ENCODE assay signal across 18 mouse cellular contexts in genomic region chr11:108885276-108885896, GRCm38 (mm10). TPM values are rescaled to one million over a fixed set of nuclear protein-coding genes. Genes with fewer than 3 reads are reported as not detected.
DNase-seq lines count a peak whose midpoint lies in the region; ATAC-seq lines count a peak whose summit lies in the region.
"Had no signal": no experiment of that assay in that cellular context is flagged by ENCODE, and none has a peak within 500 bp of the region (broad histone marks: within the 10 kb centered on the region; RNA-seq: fewer than 3 reads in every experiment).

No protein-coding gene starts in this region.

- no peak for ATAC-seq in forebrain, embryonic 16.5 days
- ATAC-seq in neural tube, embryonic 11.5 days (ENCODE audit: insufficient read depth, low FRiP score, low TSS enrichment), result peak; percentile 60; the same call in 1 of the 2 replicates
- no peak for ATAC-seq in neural tube, embryonic 15.5 days (ENCODE audit: low FRiP score)
- ATAC-seq in hindbrain, embryonic 13.5 days (ENCODE audit: low FRiP score), result no peak
- ATAC-seq in liver, embryonic 12.5 days, result no peak

- peaks cover 52% of the 10 kb centered on the region for H3K4me1 ChIP-seq in forebrain, embryonic 10.5 days
- peaks cover 3% of the 10 kb centered on the region for H3K4me1 ChIP-seq in forebrain, embryonic 16.5 days (replicated peaks; ENCODE audit: control insufficient read depth, insufficient read depth, low read length)
- H3K4me1 ChIP-seq in neural tube, embryonic 11.5 days (ENCODE audit: control insufficient read depth, insufficient read depth, low read length), result no peaks in the 10 kb centered on the region
- H3K4me1 ChIP-seq in neural tube, embryonic 15.5 days, result peaks cover 9% of the 10 kb centered on the region
- H3K4me1 ChIP-seq in hindbrain, embryonic 13.5 days (replicated peaks), result peaks cover 17% of the 10 kb centered on the region
- H3K4me1 ChIP-seq in liver, embryonic 12.5 days, result no peaks in the 10 kb centered on the region

- H3K27me3 ChIP-seq in forebrain, embryonic 10.5 days (ENCODE audit: poor library complexity, severe bottlenecking), result peaks cover 39% of the 10 kb centered on the region
- no peaks in the 10 kb centered on the region for H3K27me3 ChIP-seq in forebrain, embryonic 16.5 days (replicated peaks; ENCODE audit: control insufficient read depth, insufficient read depth, low read length)
- no peaks in the 10 kb centered on the region for H3K27me3 ChIP-seq in neural tube, embryonic 11.5 days (ENCODE audit: control insufficient read depth, insufficient read depth, low read length)
- H3K27me3 ChIP-seq in neural tube, embryonic 15.5 days (replicated peaks), result no peaks in the 10 kb centered on the region
- H3K27me3 ChIP-seq in hindbrain, embryonic 13.5 days, result no peaks in the 10 kb centered on the region
- peaks cover 19% of the 10 kb centered on the region for H3K27me3 ChIP-seq in liver, embryonic 12.5 days (replicated peaks)
- H3K27me3 ChIP-seq: CH12.LX had no signal

- H3K4me3 ChIP-seq in forebrain, embryonic 10.5 days, result no peak overlapping the region
- no peak overlapping the region for H3K4me3 ChIP-seq in forebrain, embryonic 16.5 days (replicated peaks; ENCODE audit: low read length)
- H3K4me3 ChIP-seq in neural tube, embryonic 11.5 days (ENCODE audit: low read depth, low read length), result no peak overlapping the region
- no peak overlapping the region for H3K4me3 ChIP-seq in neural tube, embryonic 15.5 days (replicated peaks)
- H3K4me3 ChIP-seq in hindbrain, embryonic 13.5 days, result no peak overlapping the region
- no peak overlapping the region for H3K4me3 ChIP-seq in liver, embryonic 12.5 days
- H3K4me3 ChIP-seq: heart, adult 2 months had no signal

- peak overlapping the region; percentile 73 for H3K27ac ChIP-seq in forebrain, embryonic 10.5 days
- no peak overlapping the region for H3K27ac ChIP-seq in forebrain, embryonic 16.5 days (ENCODE audit: low read length)
- H3K27ac ChIP-seq in neural tube, embryonic 11.5 days (ENCODE audit: low read depth, low read length), result no peak overlapping the region
- no peak overlapping the region for H3K27ac ChIP-seq in neural tube, embryonic 15.5 days (replicated peaks)
- 0 out of 2 replicates have a peak overlapping the region, but pooled peaks have one; percentile 5 for H3K27ac ChIP-seq in hindbrain, embryonic 13.5 days
- no peak overlapping the region for H3K27ac ChIP-seq in liver, embryonic 12.5 days
- H3K27ac ChIP-seq: heart, adult 2 months had no signal

- WGBS in forebrain, embryonic 10.5 days, result 24% methylated on average over 19 of the region's 19 CpGs
- 20% methylated on average over 19 of the region's 19 CpGs for WGBS in forebrain, embryonic 16.5 days
- 42% methylated on average over 19 of the region's 19 CpGs for WGBS in neural tube, embryonic 11.5 days
- 31% methylated on average over 19 of the region's 19 CpGs for WGBS in neural tube, embryonic 15.5 days
- WGBS in hindbrain, embryonic 13.5 days, result 30% methylated on average over 19 of the region's 19 CpGs
- WGBS in liver, embryonic 12.5 days (ENCODE audit: insufficient replicate concordance), result 70% methylated on average over 19 of the region's 19 CpGs

- 0 out of 2 replicates have a peak, but pooled peaks cover 4% of the 10 kb centered on the region for H3K9me3 ChIP-seq in forebrain, embryonic 10.5 days
- no peaks in the 10 kb centered on the region for H3K9me3 ChIP-seq in forebrain, embryonic 16.5 days (ENCODE audit: control insufficient read depth, low read length)
- H3K9me3 ChIP-seq in neural tube, embryonic 11.5 days (ENCODE audit: control insufficient read depth, low read length), result no peaks in the 10 kb centered on the region
- H3K9me3 ChIP-seq in neural tube, embryonic 15.5 days (replicated peaks), result no peaks in the 10 kb centered on the region
- H3K9me3 ChIP-seq in hindbrain, embryonic 13.5 days, result no peaks in the 10 kb centered on the region
- H3K9me3 ChIP-seq in liver, embryonic 12.5 days (replicated peaks), result no peaks in the 10 kb centered on the region

- DNase-seq in forebrain, embryonic 10.5 days (ENCODE audit: extremely low spot score, low spot score), result peak; percentile 66
- peak; percentile 34 for DNase-seq in neural tube, embryonic 11.5 days (ENCODE audit: low spot score)
- peak; percentile 38 for DNase-seq in retina, embryonic 14.5 days (ENCODE audit: low spot score)
- DNase-seq in kidney, postnatal 25 days, result no peak
- DNase-seq: adrenal gland, postnatal 25 days; cerebellum, adult 8-10 months; gastrocnemius, postnatal 10 days; heart, adult 2 months; heart, postnatal 10 days; layer of hippocampus, postnatal 36 days; lung, embryonic 14.5 days; lung, postnatal 4 days; thymus, postnatal 4 days had no signal

- no peak overlapping the region for H3K9ac ChIP-seq in forebrain, embryonic 16.5 days (replicated peaks; ENCODE audit: low read depth, low read length)
- no peak overlapping the region for H3K9ac ChIP-seq in neural tube, embryonic 11.5 days (ENCODE audit: low read length)
- H3K9ac ChIP-seq in neural tube, embryonic 15.5 days (replicated peaks), result no peak overlapping the region
- H3K9ac ChIP-seq in hindbrain, embryonic 13.5 days, result no peak overlapping the region
- no peak overlapping the region for H3K9ac ChIP-seq in liver, embryonic 12.5 days
- H3K9ac ChIP-seq: lung, embryonic 14.5 days had no signal

- no peak overlapping the region for H3K4me2 ChIP-seq in forebrain, embryonic 16.5 days (ENCODE audit: low read length)
- no peak overlapping the region for H3K4me2 ChIP-seq in neural tube, embryonic 11.5 days (ENCODE audit: low read depth)
- no peak overlapping the region for H3K4me2 ChIP-seq in neural tube, embryonic 15.5 days
- no peak overlapping the region for H3K4me2 ChIP-seq in hindbrain, embryonic 13.5 days
- H3K4me2 ChIP-seq in liver, embryonic 12.5 days, result no peak overlapping the region
- H3K4me2 ChIP-seq: lung, embryonic 14.5 days had no signal

- no peaks in the 10 kb centered on the region for H3K36me3 ChIP-seq in forebrain, embryonic 10.5 days (replicated peaks)
- no peaks in the 10 kb centered on the region for H3K36me3 ChIP-seq in forebrain, embryonic 16.5 days (ENCODE audit: control insufficient read depth, insufficient read depth)
- no peaks in the 10 kb centered on the region for H3K36me3 ChIP-seq in neural tube, embryonic 11.5 days (ENCODE audit: control insufficient read depth, insufficient read depth, low read length)
- no peaks in the 10 kb centered on the region for H3K36me3 ChIP-seq in neural tube, embryonic 15.5 days
- H3K36me3 ChIP-seq in hindbrain, embryonic 13.5 days, result no peaks in the 10 kb centered on the region
- no peaks in the 10 kb centered on the region for H3K36me3 ChIP-seq in liver, embryonic 12.5 days

RNA-seq across cellular contexts. Expression of gene Axin2, which starts 34.8 kb away (rescaled TPM):
- polyA plus RNA-seq in forebrain, embryonic 10.5 days (2016; fragmentation: Nextera tagmentation; extraction: Ambion mirVana), result 12.8 and 14.3 TPM in 2 replicates
- 5.9 and 8.4 TPM in 2 replicates for polyA plus RNA-seq in forebrain, embryonic 16.5 days (2015; fragmentation: Nextera tagmentation; extraction: Ambion mirVana)
- polyA plus RNA-seq in neural tube, embryonic 11.5 days (2014; fragmentation: Nextera tagmentation; extraction: Ambion mirVana), result 16.4 and 21.2 TPM in 2 replicates
- polyA plus RNA-seq in neural tube, embryonic 15.5 days (2015; fragmentation: Nextera tagmentation; extraction: Ambion mirVana), result 6.1 and 6.3 TPM in 2 replicates
- polyA plus RNA-seq in hindbrain, embryonic 13.5 days (2015; fragmentation: Nextera tagmentation; extraction: Ambion mirVana), result 10.6 and 13.8 TPM in 2 replicates
- polyA plus RNA-seq in liver, embryonic 12.5 days (2016; fragmentation: Nextera tagmentation; extraction: Ambion mirVana), result 0.41 and 0.85 TPM in 2 replicates

Comparison
In these comparisons a context has a peak if more than half of its experiments do, and no peak if none do; other contexts are left out.
1. H3K27ac ChIP-seq: peak in forebrain, embryonic 10.5 days (single experiment) and hindbrain, embryonic 13.5 days (single experiment); none in forebrain, embryonic 16.5 days (single experiment), neural tube, embryonic 11.5 days (single experiment), neural tube, embryonic 15.5 days (single experiment) and liver, embryonic 12.5 days (single experiment).
2. DNase-seq: peak in forebrain, embryonic 10.5 days (single experiment), neural tube, embryonic 11.5 days (single experiment) and retina, embryonic 14.5 days (single experiment); none in kidney, postnatal 25 days (0 of 2).